Mouse (Mus musculus): Measurements from ENCODE around the gene Zdhhc1. TPM values are rescaled to one million over a fixed set of nuclear protein-coding genes. Genes with fewer than 3 reads are reported as not detected.

Gene Zdhhc1
- polyA plus RNA-seq, 1 experiment from 2014 or later = 8.9 TPM

DNA sequence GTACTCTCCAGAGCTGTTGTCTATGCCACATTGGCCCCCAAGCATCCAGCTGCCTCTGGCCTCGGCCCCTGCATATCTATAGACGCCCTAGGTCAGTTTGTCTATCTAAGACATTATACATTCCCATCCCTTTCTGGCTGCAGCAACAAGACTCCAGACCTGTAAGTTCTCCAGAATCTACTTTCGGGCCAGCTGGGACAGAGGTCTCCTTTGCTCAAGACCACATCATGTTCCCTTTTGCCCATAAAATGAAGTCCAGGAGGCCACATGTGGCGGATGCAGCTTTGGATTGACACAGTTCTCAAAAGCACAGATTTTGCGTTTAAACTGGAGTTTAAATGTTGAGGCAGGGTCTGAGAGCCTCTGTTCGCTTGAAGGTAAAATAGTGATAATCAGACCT lies 17.5 kb upstream of the Zdhhc1 start:
- WGBS = 77% methylated on average over 6 of the region's 6 CpGs
- no peak overlapping the region for H3K27ac ChIP-seq (ENCODE audit: low read depth, low read length)
- H3K4me1 ChIP-seq (replicated peaks; ENCODE audit: control insufficient read depth, insufficient read depth, low read length) = peaks cover 25% of the 10 kb centered on the region
- no peak for DNase-seq (ENCODE audit: low spot score)
- H3K4me2 ChIP-seq = no peak overlapping the region
- H3K9ac ChIP-seq (ENCODE audit: low read depth, low read length) = no peak overlapping the region
- ATAC-seq (replicated peaks; ENCODE audit: low FRiP score) = no peak
- no peak overlapping the region for H3K4me3 ChIP-seq (ENCODE audit: low read depth, low read length)
- H3K36me3 ChIP-seq (ENCODE audit: control insufficient read depth, insufficient read depth, low read length) = no peaks in the 10 kb centered on the region
- no peaks in the 10 kb centered on the region for H3K9me3 ChIP-seq (ENCODE audit: control insufficient read depth, low read length)
- H3K27me3 ChIP-seq (replicated peaks; ENCODE audit: control insufficient read depth, insufficient read depth, low read length) = peaks cover 29% of the 10 kb centered on the region

DNA sequence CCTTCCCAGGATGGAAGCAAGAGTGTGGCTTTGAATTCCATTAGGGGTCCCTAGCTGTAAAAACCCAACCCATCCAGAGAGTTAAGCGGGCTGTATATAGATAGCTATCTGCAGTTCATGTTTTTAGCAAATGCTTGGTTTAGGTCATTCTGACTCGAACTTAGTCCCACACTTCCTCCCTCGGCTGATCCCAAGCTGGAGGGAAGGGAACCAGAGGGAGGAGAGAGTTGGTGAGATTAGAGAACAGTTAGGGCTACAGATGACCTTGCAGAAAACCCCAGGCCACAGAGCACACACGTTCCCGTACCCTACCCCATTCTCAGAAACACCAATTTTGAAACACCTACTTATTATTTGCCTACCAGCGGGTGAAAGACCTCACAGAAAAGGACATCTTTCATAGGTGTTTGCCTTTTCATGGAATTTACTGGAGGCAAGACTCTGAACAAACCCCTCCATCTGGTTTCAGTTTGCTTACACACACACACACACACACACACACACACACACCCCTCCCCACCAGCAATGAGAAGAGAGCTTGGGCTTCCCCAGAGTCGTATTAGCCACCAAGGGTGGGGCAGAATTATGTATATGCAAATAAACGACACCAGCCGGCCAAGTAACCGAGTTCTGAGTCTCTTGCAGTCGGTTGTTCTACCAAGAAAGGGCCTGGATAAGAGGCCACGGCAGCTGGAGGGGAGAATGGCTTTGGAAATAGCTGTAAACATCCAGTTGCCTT lies 13.5 kb upstream of the Zdhhc1 start:
- ATAC-seq (replicated peaks; ENCODE audit: low FRiP score) (no peak), DNase-seq (ENCODE audit: low spot score) (no peak)
- Histone ChIP-seq H3K27me3 (replicated peaks; ENCODE audit: control insufficient read depth, insufficient read depth, low read length) (no peaks in the 10 kb centered on the region; the same call in none of the 2 replicates), H3K9me3 (ENCODE audit: control insufficient read depth, low read length) (no peaks in the 10 kb centered on the region), H3K36me3 (ENCODE audit: control insufficient read depth, insufficient read depth, low read length) (no peaks in the 10 kb centered on the region), H3K4me1 (replicated peaks; ENCODE audit: control insufficient read depth, insufficient read depth, low read length) (peaks cover 8% of the 10 kb centered on the region), H3K27ac (ENCODE audit: low read depth, low read length) (no peak overlapping the region), H3K4me2 (no peak overlapping the region), H3K4me3 (ENCODE audit: low read depth, low read length) (no peak overlapping the region), H3K9ac (ENCODE audit: low read depth, low read length) (no peak overlapping the region)
- WGBS = 31% methylated on average over 12 of the region's 12 CpGs

DNA sequence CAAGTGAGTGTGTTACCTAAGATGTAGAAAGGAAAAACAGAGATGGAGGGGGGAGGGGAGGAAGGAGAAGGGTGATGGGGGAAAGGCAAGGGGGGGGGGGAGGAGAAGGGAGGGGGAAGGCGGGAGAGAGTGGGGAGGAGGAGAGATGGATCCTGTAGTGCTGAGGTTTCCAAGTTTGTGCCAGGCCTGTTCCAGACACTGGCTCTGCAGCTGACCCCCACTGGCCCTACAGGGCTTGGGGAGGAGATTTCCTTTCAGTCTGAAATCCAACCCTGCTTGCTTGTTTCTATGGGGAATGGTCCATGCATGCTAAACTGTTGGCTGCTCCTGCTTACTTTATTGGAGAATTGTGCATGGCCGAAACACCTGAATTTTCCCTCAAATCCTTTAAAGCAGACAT lies 12.1 kb upstream of the Zdhhc1 start:
- Histone ChIP-seq H3K27ac (ENCODE audit: low read depth, low read length) (no peak overlapping the region), H3K4me3 (ENCODE audit: low read depth, low read length) (no peak overlapping the region), H3K4me2 (no peak overlapping the region), H3K27me3 (replicated peaks; ENCODE audit: control insufficient read depth, insufficient read depth, low read length) (no peaks in the 10 kb centered on the region), H3K9ac (ENCODE audit: low read depth, low read length) (no peak overlapping the region), H3K4me1 (replicated peaks; ENCODE audit: control insufficient read depth, insufficient read depth, low read length) (peaks cover 8% of the 10 kb centered on the region), H3K9me3 (ENCODE audit: control insufficient read depth, low read length) (no peaks in the 10 kb centered on the region), H3K36me3 (ENCODE audit: control insufficient read depth, insufficient read depth, low read length) (no peaks in the 10 kb centered on the region)
- no peak for ATAC-seq (replicated peaks; ENCODE audit: low FRiP score)
- no peak for DNase-seq (ENCODE audit: low spot score)
- 88% methylated on average over 2 of the region's 2 CpGs for WGBS

DNA sequence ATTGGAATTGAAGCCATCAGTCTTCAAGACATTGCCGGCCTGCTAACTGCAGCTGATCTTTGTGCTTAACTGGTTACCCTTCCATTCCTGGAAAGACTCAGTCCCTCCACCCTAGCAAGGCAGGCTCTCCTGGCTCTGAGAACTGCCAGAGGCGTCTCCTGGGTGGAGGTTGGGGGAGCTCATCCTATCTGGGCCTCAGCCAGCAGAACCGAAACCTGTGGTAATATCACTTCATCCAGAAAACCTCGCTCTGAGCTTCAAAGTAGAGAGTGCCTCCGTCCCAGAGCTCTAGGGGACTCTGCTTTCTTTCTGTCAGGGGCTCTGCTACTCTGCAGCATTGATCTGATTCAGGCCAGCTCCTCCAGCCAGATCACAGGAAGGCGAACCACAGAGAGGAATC lies 10.3 kb upstream of the Zdhhc1 start:
- no peaks in the 10 kb centered on the region for H3K9me3 ChIP-seq (ENCODE audit: control insufficient read depth, low read length)

DNA sequence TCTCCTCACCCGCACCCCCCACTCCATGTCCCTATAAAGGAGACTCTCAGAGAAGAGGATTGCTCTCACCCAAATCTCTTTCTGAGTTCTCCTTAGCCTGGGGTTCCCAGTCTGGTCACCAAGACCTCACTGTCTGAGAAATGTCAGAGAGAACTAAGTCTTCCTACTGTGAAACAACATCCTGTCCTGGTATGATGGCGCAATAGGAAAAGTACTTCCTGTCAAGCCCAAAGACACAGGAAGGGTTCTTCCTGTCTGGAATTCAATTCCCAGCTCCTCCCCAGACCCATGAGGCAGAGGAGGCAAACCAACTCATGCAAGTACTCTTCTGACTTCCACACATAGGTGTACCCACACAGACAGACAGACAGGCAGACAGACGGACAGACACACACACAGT lies 7.9 kb upstream of the Zdhhc1 start:
- no peak overlapping the region for H3K4me2 ChIP-seq
- no peak overlapping the region for H3K9ac ChIP-seq (ENCODE audit: low read depth, low read length)
- H3K9me3 ChIP-seq (ENCODE audit: control insufficient read depth, low read length) = no peaks in the 10 kb centered on the region
- no peak for DNase-seq (ENCODE audit: low spot score)
- WGBS = 80% methylated on average over 3 of the region's 3 CpGs
- no peak overlapping the region for H3K27ac ChIP-seq (ENCODE audit: low read depth, low read length)
- H3K36me3 ChIP-seq (ENCODE audit: control insufficient read depth, insufficient read depth, low read length) = no peaks in the 10 kb centered on the region
- H3K4me1 ChIP-seq (replicated peaks; ENCODE audit: control insufficient read depth, insufficient read depth, low read length) = no peaks in the 10 kb centered on the region; the same call in none of the 2 replicates
- no peak for ATAC-seq (replicated peaks; ENCODE audit: low FRiP score)
- no peaks in the 10 kb centered on the region for H3K27me3 ChIP-seq (replicated peaks; ENCODE audit: control insufficient read depth, insufficient read depth, low read length)
- no peak overlapping the region for H3K4me3 ChIP-seq (ENCODE audit: low read depth, low read length)

More for the DNA sequence above, 10.3 kb upstream of the Zdhhc1 start:
- H3K27me3 ChIP-seq (replicated peaks; ENCODE audit: control insufficient read depth, insufficient read depth, low read length) = no peaks in the 10 kb centered on the region
- H3K4me3 ChIP-seq (ENCODE audit: low read depth, low read length) = no peak overlapping the region
- H3K27ac ChIP-seq (ENCODE audit: low read depth, low read length) = no peak overlapping the region
- H3K9ac ChIP-seq (ENCODE audit: low read depth, low read length) = no peak overlapping the region
- no peak for DNase-seq (ENCODE audit: low spot score)
- peaks cover 8% of the 10 kb centered on the region for H3K4me1 ChIP-seq (replicated peaks; ENCODE audit: control insufficient read depth, insufficient read depth, low read length)
- no peak for ATAC-seq (replicated peaks; ENCODE audit: low FRiP score)
- WGBS = 60% methylated on average over 6 of the region's 6 CpGs
- no peak overlapping the region for H3K4me2 ChIP-seq
- H3K36me3 ChIP-seq (ENCODE audit: control insufficient read depth, insufficient read depth, low read length) = no peaks in the 10 kb centered on the region

DNA sequence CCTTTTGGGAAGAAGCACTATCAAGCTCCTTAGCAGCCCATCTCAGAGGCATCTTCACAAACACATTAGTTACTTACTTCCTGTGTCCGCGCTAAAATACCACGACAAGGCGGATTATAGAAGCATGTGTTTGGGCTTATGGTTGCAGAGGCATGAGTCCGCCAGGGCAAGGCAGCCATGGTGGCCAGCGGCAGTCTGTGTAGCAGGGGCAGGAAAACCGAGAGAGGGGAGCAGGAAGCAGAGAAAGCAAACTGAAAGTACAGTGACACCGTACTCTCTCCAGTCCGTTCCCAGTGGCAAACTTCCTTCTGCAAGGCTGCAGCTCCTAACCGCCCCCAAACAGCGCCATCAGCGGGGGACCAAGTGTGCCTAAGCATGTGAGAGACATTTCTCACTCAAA lies 3.1 kb upstream of the Zdhhc1 start:
- no peak overlapping the region for H3K27ac ChIP-seq (ENCODE audit: low read depth, low read length)
- peak overlapping the region; percentile 35; the same call in 1 of the 2 replicates for H3K9ac ChIP-seq (ENCODE audit: low read depth, low read length)
- H3K36me3 ChIP-seq (ENCODE audit: control insufficient read depth, insufficient read depth, low read length) = no peaks in the 10 kb centered on the region
- DNase-seq (ENCODE audit: low spot score) (no peak), ATAC-seq (replicated peaks; ENCODE audit: low FRiP score) (no peak)
- H3K9me3 ChIP-seq (ENCODE audit: control insufficient read depth, low read length) = no peaks in the 10 kb centered on the region
- H3K4me1 ChIP-seq (replicated peaks; ENCODE audit: control insufficient read depth, insufficient read depth, low read length) = peaks cover 7% of the 10 kb centered on the region
- peak overlapping the region; percentile 59 for H3K4me2 ChIP-seq
- peak overlapping the region; percentile 41 for H3K4me3 ChIP-seq (ENCODE audit: low read depth, low read length)
- H3K27me3 ChIP-seq (replicated peaks; ENCODE audit: control insufficient read depth, insufficient read depth, low read length) = no peaks in the 10 kb centered on the region
- WGBS = 35% methylated on average over 12 of the region's 12 CpGs

DNA sequence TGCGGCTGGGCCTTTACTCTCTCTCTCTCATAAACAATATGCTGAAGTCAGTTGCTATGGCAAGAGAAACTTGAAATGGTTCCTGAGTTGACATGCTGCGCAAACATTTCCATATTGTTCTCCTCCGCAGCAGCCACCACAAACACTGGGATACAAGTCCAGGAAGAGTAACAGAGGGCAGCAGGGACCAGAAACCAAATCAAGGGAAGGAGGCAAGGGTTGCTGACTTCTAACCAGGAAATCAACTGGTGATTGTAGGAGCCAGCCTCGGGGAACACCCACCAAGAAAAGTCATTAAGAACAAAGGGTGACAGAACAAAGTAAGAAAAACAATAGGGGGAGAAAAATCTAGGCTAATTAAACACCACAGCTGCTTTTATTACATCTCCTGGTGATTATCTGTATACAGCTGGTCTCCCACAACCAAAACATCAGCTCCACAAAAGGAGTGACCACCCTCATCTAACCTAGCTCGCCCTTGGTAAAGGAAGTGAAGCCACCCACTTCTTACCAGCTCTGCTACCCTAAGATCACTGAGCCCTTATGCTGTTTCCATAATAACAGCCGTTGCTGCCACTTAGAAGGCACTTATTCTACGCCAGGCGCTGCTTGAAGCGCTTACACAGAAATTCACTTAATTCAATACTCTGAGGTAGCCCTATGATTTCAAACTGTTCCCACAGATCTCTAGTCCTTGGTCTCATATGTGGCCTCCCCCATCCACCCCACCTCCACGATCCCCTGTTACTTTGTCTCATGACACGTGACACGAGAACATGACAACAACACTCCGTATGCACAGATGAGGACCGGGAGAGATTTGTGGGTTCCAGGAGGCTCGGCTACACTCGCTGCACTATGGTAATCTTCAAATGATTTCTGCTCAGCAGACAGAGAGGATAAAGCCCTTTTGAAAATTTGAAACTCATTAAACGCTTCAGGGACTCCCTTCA lies 1.1 kb downstream of the Zdhhc1 start:
- no peak for ATAC-seq (replicated peaks; ENCODE audit: low FRiP score)
- no peak overlapping the region for H3K9ac ChIP-seq (ENCODE audit: low read depth, low read length)

DNA sequence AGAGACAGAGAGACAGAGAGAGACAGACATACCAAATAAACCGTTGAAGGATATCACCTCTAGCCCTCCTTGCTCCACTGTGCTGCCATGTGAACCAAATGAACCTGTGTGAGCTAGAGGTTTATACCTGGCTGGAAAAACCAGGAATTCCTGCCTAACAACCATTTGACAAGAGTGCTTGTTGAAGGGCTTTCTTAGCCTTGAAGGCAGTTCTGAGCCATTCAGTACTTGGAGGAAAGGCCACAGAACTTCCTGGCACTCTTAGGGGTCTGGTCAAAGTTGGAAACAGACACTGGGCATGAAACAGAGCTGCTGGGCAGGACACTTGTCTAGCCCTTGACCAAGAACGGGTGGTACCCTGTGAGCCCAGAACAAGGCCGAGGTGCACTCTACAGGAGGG lies 2.1 kb downstream of the Zdhhc1 start:
- DNase-seq (ENCODE audit: low spot score) = no peak
- Histone ChIP-seq H3K4me2 (no peak overlapping the region), H3K4me3 (ENCODE audit: low read depth, low read length) (no peak overlapping the region), H3K9me3 (ENCODE audit: control insufficient read depth, low read length) (no peaks in the 10 kb centered on the region), H3K9ac (ENCODE audit: low read depth, low read length) (no peak overlapping the region), H3K27me3 (replicated peaks; ENCODE audit: control insufficient read depth, insufficient read depth, low read length) (no peaks in the 10 kb centered on the region), H3K27ac (ENCODE audit: low read depth, low read length) (no peak overlapping the region), H3K36me3 (ENCODE audit: control insufficient read depth, insufficient read depth, low read length) (no peaks in the 10 kb centered on the region), H3K4me1 (replicated peaks; ENCODE audit: control insufficient read depth, insufficient read depth, low read length) (peaks cover 15% of the 10 kb centered on the region)
- 65% methylated on average over 3 of the region's 3 CpGs for WGBS
- ATAC-seq (replicated peaks; ENCODE audit: low FRiP score) = no peak

More for the DNA sequence above, 1.1 kb downstream of the Zdhhc1 start:
- H3K27me3 ChIP-seq (replicated peaks; ENCODE audit: control insufficient read depth, insufficient read depth, low read length) = no peaks in the 10 kb centered on the region
- 54% methylated on average over 17 of the region's 17 CpGs for WGBS
- peak overlapping the region; percentile 93 for H3K4me2 ChIP-seq
- no peaks in the 10 kb centered on the region for H3K36me3 ChIP-seq (ENCODE audit: control insufficient read depth, insufficient read depth, low read length)
- H3K4me3 ChIP-seq (ENCODE audit: low read depth, low read length) = peak overlapping the region; percentile 86
- no peak for DNase-seq (ENCODE audit: low spot score)
- H3K4me1 ChIP-seq (replicated peaks; ENCODE audit: control insufficient read depth, insufficient read depth, low read length) = peaks cover 15% of the 10 kb centered on the region
- H3K9me3 ChIP-seq (ENCODE audit: control insufficient read depth, low read length) = no peaks in the 10 kb centered on the region
- no peak overlapping the region for H3K27ac ChIP-seq (ENCODE audit: low read depth, low read length)

Measured in liver, embryonic 11.5 days (tissue).